Mouse (Mus musculus) neutrophil, adult 5-6 weeks (primary cell): ENCODE measurements around the gene Evi2a. TPM values are rescaled to one million over a fixed set of nuclear protein-coding genes. Genes with fewer than 3 reads are reported as not detected.

Source experiments
- ATAC-seq: fragments of 151-379, 151-347 bp; 2 replicates; pipeline ENCODE4 v1.8.0; 2017; ENCODE audit warnings: mild to moderate bottlenecking, moderate TSS enrichment; ENCODE audit not compliant: insufficient number of reproducible peaks, poor library complexity, low FRiP score, severe bottlenecking; ENCODE audit errors: extremely low read depth
- total RNA-seq: library from RNA; stranded (forward); fragments of 200-1000 nt; gene quantifications from 2 replicates; pipeline ENCODE4 v1.2.3, GENCODE M21; 2017

Gene Evi2a
- 131 and 177 TPM in 2 replicates for total RNA-seq

DNA sequence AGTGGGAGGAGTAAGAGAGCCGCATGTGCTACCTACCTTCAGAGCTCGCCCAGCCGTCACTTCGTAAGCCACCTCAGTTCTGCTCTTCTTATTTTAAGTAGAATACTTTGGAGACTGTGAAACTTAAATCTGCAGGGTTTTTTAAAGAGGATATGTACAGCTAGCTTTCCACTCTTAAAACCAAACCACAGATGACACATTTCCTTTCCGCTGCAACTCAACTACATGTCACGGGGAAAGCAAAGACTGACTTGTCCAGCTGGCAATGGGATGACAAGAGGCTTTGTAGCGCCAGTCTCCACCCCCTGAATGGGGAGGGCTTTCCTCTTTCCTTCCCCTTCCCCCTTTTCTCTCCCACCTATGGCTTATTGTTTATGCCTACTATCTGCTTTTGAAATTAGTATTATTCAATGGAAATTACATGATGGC, at the start of gene Evi2a, which contains the start of gene Evi2:
Gene Evi2a (minus strand): TSS at position 277 of the 429 bp plus-strand sequence.
Gene Evi2 (minus strand): TSS at position 257 of the 429 bp plus-strand sequence.
- peak; percentile 39 for ATAC-seq

DNA sequence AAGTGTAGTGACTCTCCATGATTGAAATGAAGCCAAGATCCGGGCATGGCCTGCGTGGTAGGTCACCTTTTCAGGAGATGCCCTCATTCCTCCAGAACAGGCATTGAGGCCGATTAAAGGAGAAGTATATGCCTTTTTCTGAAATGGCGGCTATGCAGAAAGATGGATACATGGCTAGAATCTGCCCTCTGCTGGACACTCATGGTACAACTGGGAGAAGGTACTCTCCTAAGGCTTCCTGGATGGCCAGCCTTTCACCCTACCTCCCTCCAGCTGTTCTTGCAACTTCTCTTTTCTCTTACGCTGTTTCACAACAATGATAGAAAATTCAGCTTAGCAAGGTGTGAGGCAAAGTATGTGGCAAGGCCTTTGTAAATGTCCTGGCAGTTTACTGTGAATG, 47.3 kb upstream of the Evi2a start:
- peak; percentile 86 for ATAC-seq

DNA sequence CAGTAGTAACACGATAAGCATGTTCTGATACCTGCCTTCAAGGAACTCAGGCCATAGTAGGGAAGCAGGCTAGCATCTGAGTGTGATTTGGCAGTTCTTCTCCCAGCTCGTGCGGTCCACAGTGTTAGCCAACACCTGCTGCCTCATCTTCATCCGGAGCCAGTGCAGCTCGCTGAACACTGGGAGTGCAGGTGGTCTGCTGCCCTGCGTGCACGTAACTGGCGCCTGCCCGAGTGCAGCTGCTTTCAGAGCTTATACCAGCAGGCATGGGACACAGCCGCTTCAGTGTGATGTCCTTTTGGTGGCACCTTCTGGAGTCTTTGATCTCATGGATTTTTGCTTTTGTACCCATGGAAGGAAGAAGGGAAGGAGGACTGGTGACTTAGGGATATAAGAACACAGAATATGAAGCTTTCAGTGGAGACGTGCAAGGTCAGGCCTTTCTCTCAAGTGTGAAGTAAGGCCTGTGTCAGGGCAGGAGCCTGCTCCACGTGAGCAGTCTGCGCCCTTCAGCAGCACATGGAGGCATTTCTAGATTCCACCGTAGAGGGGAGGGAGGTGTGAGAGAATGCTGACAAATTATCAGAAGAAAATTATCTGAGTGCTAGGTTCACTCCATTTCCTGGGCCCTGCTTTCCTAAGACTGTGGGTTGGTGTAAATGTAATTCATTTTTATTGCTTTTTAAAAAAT, 45.1 kb upstream of the Evi2a start:
- no peak for ATAC-seq

DNA sequence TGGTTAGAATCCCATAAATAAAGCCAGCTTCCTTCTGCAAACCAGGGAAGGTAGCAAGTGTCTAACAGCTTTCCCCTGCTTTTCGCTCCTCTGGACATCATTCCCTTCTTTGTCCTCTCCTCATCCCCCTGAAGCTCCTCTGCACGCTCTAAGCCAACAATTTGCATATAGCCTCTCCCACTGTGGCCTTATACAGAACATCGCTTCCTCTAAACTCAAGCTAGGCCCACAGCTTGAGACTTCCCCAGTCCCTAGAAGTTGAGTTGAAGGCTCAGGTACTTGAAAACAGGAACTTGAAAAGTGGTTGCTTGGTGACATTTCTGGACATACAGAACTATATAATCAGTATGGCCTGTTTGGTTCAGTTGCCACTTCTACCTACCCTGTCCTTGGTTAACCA, 43.4 kb upstream of the Evi2a start:
- peak; percentile 72 for ATAC-seq

DNA sequence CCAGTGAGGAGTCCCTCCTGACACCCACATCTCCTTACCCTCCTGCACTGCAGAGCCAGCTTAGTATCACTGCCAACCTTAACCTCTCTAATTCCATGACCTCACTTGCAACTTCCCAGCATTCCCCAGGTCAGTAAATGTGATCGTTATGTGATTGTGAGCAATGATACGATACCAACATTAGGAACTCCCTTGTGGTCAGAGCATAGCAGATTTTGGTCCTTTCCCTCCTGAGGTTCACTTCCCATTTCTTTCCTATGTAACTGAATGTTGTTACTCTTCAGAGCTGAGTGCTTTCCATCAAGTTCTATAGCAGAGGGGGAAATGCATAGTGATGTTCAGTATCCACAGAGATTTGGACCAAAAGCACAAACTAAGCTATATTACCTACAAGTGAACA, 39.9 kb upstream of the Evi2a start:
- no peak for ATAC-seq

DNA sequence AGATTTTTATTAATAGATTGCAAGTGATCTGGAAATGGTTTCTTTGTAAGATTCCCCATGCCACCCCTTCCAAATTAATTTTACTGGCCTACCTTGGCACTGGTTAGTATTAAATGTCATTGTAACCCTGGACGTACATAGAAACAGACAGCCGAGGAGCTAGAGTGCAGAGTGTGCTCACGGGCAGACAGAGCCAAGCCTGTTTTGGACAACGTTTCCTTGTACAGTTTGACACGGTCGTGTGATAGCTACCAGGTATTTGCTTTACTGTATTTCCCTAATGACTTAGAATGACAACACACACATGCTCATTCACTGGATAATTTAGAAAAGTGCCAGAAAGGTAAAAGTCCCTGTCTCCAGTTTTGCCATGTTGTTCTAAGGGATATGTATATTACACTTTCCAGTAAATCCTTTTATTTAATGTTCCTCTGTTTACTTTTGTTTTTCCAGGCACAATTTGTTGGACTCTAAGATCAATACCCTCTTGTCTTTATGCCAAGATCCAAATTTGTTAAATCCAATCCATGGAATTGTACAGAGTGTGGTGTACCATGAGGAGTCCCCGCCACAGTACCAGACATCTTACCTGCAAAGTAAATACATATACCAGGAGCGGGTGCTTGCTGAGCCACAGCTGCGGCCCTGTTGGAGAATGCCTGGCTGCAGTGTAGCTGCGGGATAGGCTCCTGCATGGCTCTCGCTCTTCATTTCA, 37.9 kb upstream of the Evi2a start:
- no peak for ATAC-seq

DNA sequence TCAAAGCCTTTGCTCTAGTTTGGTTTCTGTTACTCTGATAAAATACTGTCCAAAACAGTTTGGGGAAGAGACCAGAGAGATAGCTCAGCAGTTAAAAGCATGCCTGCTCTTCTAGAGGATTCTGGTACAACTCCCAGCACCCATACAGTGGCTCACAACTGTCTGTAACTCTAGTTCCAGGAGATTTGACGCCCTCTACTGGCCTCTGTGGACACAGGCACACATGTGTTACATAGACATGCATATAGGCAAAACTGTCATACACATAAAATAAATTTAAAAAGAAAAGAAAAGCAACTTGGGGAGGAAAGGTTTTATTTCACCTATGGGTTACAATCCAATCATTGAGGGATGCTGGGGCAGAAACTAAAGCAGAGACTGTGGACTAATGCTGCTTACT, 36.5 kb upstream of the Evi2a start:
- ATAC-seq, result no peak

DNA sequence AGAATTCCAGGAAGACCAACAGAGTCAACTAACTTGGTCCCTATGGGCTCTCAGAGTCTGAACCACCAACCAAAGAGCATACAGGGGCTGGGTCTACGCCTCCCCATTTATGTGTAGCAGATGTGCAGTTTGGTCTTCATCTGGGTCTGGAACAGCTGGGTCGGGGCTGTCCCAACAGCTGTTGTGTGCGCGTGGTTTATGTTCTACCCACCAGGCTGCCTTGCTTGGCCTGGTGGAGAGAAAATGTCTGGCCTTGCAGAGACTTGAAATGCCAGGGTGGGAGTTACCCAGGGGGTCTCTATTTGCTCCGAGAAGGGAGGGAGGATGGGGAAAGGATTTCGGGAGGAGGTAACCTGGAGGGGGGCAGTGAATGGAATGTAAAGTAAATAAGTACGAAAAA, 33.1 kb upstream of the Evi2a start:
- no peak for ATAC-seq

DNA sequence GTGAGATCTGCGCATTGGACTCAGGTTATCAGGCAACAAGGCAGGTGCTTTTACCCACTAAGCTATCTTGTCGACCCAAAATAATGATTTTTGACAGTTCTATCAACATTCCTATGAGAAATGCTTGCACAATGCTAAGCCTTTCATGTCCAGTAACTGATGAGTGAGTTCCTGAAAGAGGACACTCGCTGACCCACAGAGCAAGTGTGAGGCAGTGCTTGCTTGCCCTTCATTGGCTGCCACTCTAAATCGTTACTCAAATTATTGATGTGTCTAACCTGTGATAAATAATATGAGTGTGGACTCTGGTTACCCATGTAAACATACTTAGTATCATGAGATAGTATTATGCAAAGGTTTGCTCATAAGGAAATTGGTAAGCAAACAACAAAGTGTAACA, 30.1 kb upstream of the Evi2a start:
- no peak for ATAC-seq

DNA sequence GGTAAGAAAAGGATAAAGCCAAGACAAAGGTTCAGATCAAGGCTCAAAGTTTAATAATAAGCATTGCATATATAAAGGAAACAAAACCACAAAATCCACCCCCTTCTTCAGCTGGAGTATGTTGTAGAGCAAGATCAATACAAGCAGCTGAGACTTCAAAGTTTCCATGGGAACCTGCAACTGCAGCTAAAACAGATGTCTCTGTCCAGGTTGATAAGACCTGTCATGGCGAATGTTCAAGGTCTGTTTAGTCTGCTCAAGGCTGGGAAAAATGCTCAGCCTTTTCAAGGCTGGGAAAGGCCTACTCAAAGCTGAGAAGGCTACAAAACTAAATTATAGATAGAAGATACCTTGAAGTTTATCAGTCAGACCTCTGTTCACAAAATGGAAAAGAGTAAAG, 22.2 kb upstream of the Evi2a start:
- no peak for ATAC-seq

DNA sequence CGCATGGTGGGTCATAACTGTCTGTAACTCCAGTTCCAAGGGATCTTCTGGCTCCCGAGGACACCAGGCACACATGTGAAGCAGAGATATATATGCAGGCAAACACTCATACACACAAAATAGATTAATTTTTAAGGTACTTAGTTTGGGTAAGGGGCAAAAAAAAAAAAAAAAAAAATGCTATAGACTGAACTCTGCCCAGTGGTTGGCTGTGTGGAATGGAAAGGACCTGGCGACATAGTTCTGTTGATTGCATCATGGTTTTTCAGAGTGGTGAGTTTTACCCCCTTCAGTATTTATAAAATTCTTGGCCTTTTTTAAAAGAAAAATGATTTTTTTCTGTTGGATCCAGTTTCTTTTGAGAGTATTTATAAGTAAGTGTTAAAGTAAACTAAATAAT, 5.9 kb upstream of the Evi2a start:
- no peak for ATAC-seq

DNA sequence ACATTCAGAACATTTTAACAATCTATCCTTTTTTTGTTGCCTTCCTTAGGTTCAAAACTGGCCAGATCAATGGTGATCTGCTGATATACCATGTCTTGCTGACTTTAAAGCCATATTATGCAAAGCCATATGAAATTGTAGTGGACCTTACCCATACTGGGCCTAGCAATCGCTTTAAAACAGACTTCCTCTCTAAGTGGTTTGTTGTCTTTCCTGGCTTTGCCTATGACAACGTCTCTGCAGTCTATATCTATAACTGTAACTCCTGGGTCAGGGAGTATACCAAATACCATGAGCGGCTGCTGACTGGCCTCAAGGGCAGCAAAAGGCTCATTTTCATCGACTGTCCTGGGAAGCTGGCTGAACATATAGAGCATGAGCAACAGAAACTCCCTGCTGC, 5.1 kb upstream of the Evi2a start:
- ATAC-seq, result no peak

DNA sequence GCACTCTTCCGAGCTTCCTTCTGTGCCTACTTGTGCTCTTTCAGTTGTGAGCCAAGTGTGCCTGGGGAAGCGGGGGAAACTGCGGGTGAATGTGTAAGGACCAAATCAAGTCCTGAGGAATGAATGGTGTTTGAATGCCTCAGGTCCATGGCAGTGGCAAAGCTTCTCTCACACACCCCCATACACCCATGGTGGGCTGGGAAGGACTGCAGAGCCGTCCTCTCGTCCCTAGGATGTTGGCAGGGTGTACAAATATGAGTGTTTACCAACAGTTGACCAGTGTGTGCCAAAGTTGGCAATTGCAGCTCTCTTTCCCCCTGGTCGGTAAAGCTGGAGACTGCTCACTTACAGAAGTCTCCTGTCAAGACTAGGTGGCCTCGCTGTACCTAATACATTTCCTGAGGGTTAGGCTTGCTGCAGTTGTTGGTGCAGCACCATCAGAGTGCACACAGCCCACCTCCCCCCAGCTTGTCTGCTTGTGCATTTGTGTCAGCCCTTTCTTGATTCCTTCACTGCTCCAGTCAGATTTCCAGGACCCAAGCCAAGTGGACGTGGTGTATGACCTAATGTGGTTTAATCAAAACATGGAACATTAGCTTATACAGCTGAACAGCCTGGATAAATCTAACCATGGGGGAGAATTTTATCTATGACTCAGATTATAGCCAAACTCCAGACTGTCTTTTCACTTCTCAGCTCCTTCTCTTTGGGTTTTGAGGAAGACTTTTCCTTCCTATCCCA, 3.7 kb upstream of the Evi2a start:
- ATAC-seq, result no peak

DNA sequence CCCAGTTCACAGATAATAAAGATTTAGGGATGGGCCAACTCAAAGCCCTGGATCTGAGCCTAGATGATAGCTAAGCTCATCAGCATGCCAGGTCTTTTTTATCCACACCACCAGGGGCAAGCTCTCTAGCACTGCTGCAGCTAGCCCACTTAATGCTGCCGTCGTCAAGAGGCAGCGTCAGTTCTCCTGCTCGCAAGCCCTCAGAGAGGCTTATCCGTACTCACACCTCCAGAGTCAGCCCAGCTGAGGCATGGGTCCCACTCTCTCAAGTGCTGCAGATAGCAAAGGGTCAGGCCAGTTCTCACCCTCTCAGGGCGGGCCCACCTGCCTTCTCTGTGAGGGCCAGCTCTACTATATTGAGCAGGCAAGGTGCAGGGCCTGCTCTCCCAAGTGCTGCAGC, 2.9 kb upstream of the Evi2a start:
- no peak for ATAC-seq

DNA sequence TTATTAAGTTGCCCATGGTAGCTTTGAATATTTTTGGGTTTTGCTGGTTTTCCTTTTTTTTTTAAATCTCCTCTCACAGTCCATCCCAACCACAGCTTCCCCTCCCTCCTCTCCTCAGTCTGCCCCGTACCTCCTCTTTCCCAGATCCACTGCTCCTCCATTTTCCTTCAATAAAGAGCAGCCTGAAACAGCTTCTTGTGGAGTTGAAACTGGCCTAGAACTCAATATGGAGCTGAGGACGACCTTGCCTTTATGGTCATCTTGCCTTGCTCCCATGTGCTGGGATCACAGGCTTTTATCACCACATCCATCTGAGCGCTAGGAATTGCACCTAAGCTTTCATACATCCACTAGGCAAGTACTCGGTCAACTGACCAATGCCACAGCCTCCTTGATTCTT, 1.1 kb upstream of the Evi2a start:
- no peak for ATAC-seq

DNA sequence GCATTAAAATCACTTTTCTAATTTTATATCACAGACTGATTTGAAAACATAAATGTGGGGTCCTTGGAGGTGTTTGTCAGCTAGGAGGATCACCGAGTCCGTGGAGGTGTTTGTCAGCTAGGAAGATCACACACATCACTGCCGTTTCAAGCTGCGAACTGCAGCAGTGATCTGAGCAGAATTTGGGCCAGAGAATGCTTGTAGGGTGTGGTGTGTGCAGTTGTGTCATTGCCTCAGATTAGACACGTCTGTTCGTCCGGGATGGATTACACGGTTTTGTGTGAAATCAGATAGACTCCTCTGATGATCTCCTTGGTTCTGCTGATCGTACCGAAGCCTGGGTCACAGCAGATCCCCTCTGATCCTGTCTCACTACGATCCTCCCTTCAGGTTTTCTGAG, 365 bp upstream of the Evi2a start:
- ATAC-seq, result no peak

DNA sequence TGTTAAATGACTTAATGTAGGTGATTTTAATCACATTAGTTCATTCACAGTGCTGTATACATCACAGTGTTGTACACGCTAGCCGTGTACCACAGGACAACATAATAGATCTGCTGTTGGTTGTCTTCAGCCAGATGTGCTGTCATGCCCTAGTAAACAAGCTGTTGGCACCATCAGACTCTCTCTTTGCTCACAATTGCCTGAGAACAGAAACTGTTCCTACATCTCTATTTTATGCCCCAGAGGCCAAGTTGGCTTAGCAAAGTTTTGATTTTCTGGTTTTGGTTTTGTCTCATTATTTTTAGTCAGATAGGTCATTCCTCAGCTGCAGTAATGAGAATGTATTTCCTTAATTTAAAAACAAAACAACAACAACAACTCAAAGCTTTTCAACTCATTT, 673 bp downstream of the Evi2a start:
- no peak for ATAC-seq

DNA sequence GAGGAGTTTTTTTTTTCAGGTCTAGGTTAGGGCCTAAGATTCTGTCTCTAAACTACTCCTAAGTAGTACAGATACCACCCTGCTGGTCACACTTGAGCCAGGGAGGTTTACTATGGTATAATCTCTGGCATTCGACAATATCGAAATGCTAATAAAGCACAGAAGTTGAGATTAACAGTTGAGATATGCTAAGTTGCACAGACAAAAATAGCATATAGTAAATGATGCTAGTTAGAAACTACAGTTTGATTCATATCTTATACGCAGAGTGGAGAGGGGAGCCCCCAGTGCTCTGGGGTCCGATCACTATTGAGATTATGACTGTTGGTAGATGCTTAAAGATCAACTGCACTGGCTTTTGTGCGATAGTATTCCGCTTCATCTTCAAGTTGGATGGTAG, 1.2 kb downstream of the Evi2a start:
- ATAC-seq, result no peak

DNA sequence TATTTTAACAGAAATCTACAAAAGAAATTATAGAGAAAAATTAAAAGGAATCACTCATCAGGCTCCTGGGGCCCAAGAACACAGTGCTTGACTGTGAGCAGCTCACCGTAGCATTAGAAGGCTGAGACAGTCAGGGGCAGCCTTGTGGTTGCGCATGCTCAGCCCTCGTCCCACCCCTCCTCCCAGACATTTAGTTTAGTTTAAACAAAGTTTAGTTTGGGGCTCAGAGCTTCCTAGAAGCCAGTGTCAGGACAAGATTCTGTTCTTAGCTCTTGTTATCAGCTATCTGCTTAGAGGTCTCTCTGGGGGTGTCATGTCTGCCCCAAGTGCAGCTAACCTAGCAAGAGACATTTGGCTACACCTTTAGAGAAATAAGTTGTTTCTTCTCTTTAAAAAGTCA, 1.8 kb downstream of the Evi2a start:
- ATAC-seq, result no peak

DNA sequence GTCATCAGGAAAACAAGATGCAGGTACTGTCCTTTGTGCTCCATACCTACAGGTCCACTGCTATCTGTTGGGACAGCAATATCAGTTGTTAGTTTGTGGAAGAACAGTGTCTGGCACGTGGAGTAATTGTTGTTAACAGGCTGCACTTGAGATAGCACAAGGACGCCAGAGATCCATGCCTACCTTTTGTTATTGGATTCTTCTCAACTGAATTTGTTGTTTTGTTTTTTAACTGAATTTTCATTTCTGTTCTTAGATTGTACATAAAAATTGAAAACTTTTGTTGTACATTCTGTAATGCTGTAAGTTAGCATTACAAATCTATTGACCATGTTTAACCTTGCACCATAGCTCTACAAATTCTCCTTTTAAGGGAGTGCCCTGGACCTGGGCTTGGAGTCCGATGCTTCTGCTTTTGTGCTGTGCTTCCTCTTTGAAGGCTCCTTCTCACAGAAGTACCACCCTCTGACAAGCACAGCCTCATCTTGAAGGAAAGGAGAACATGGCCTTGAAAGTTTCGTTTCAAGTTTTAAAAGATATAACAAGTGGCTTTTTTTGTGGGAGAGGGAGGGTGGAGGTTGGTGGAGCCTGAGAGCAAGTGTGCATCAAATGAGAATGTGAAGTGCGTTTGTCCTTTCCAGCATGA, 2.5 kb downstream of the Evi2a start:
- ATAC-seq, result peak; percentile 79
